Mouse (Mus musculus): ENCODE measurements at regions not wholly inside any gene's neighbourhood (a gene's known extent, or its start where the extent isn't known, plus 50 kb on each side); places are given as distances from the start of the nearest gene placed in this dataset.

DNA sequence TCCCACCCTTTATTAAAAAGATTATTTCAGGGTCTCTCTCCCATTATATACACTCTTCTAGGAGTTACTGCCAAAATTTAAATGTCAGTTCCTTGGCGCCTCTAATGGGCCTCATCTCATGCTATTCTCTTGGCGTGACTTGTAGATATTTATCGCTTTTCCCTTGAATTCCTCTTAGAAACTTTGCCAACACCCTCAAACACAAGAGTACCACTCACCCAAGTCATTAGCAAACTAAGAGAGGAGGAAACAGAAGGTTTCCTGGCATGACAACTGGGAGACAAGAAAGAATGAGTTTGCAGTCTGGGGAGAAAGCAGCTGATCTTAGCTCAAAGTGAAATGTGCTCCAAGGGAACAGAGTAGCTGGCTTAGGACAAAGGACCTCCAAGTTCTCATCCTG, 236.8 kb downstream of the Ipo11 start:
- no peak for TF ChIP-seq HCFC1 (IDR thresholded peaks at IDR 0.05; ENCODE audit: borderline replicate concordance, insufficient read depth, low read length)
- no peak for TF ChIP-seq CHD2 (IDR thresholded peaks at IDR 0.05; ENCODE audit: low read depth, low read length)
- no peak for TF ChIP-seq MAFK (IDR thresholded peaks at IDR 0.05; ENCODE audit: insufficient read depth, low read depth, low read length)
- H3K9ac ChIP-seq (ENCODE audit: insufficient read depth, low read depth, low read length, poor library complexity, severe bottlenecking) = no peak overlapping the region
- H3K27ac ChIP-seq (ENCODE audit: insufficient read depth, low read depth, low read length, poor library complexity, severe bottlenecking) = no peak overlapping the region
- no peak overlapping the region for H3K4me3 ChIP-seq (ENCODE audit: insufficient read depth in 1 of 2, low read depth in 1 of 2, low read length in 2 of 2, poor library complexity in 1 of 2, severe bottlenecking in 1 of 2)
- no peaks in the 10 kb centered on the region for H3K9me3 ChIP-seq (ENCODE audit: control insufficient read depth, insufficient read depth, low read depth, low read length)
- H3K36me3 ChIP-seq (ENCODE audit: control insufficient read depth, insufficient read depth, low read length, poor library complexity, severe bottlenecking) = no peaks in the 10 kb centered on the region
- DNase-seq (ENCODE audit: low read depth, low spot score) = no peak
- in situ Hi-C loops (cut with MboI; ENCODE audit: low sequenced_read_pairs in 2 of 2, unreplicated experiment in 2 of 2) = loop anchor here in 1 of 2 experiments (25.0 kb wide), 1 partner anchor 1263 kb away; the partner anchor contains the start of gene Htr1a
- H3K4me1 ChIP-seq (ENCODE audit: control insufficient read depth in 2 of 2, insufficient read depth in 2 of 2, low read length in 2 of 2, poor library complexity in 1 of 2) = no peaks in the 10 kb centered on the region; a peak in 1 of 4 replicates

DNA sequence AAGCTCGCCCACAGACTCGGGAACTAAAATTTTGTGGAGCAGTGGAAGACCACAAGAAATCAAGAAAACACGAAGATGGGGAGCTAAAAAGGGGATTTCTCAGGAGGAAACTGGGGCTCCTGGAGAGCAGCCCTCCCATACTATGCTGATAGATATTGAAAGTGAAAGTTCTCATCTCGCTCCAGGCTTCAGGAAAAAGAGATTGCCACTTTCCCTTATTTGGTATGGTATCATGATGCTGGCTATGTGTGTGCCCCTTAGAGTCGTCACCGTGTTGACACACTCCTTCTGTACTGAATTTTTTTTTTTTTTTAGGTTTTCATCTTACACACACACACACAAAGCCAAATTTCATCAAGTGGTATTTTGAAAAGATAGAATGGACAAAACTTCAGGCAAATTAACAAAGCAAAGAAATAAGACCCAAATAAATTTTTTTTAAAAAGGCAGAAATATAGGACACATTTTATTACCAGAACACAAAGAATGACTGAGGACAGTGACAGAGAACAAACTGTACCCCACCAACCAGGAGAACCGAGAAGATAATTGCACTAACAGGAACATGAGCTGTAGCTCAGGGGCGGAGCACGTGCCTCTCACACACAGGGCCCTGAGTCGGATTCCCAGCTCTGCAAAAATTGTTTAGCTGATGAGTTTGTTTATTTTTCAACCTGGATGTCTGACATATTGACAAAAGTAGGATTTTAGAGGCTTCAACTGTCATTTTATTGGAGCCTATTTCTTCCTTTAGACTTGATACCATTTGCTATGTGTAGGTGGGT, 244.8 kb downstream of the Ipo11 start:
- no peaks in the 10 kb centered on the region for H3K36me3 ChIP-seq (ENCODE audit: control insufficient read depth, insufficient read depth, low read length, poor library complexity, severe bottlenecking)
- no peak overlapping the region for H3K27ac ChIP-seq (ENCODE audit: insufficient read depth, low read depth, low read length, poor library complexity, severe bottlenecking)
- H3K4me3 ChIP-seq (ENCODE audit: insufficient read depth in 1 of 2, low read depth in 1 of 2, low read length in 2 of 2, poor library complexity in 1 of 2, severe bottlenecking in 1 of 2) = no peak overlapping the region
- in situ Hi-C loops (cut with MboI; ENCODE audit: low sequenced_read_pairs in 2 of 2, unreplicated experiment in 2 of 2) = no loop called here
- TF ChIP-seq HCFC1 (IDR thresholded peaks at IDR 0.05; ENCODE audit: borderline replicate concordance, insufficient read depth, low read length) = no peak
- TF ChIP-seq MAFK (IDR thresholded peaks at IDR 0.05; ENCODE audit: insufficient read depth, low read depth, low read length) = no peak
- TF ChIP-seq ZC3H11A (IDR thresholded peaks at IDR 0.05; ENCODE audit: borderline replicate concordance, low read depth, low read length) = no peak
- TF ChIP-seq ZNF384 (IDR thresholded peaks at IDR 0.05; ENCODE audit: low read depth, low read length) = no peak
- no peak for TF ChIP-seq CHD2 (IDR thresholded peaks at IDR 0.05; ENCODE audit: low read depth, low read length)
- H3K9ac ChIP-seq (ENCODE audit: insufficient read depth, low read depth, low read length, poor library complexity, severe bottlenecking) = no peak overlapping the region
- H3K4me1 ChIP-seq (ENCODE audit: control insufficient read depth in 2 of 2, insufficient read depth in 2 of 2, low read length in 2 of 2, poor library complexity in 1 of 2) = no peaks in the 10 kb centered on the region
- no peak for DNase-seq (ENCODE audit: low read depth, low spot score)
- H3K9me3 ChIP-seq (ENCODE audit: control insufficient read depth, insufficient read depth, low read depth, low read length) = no peaks in the 10 kb centered on the region

DNA sequence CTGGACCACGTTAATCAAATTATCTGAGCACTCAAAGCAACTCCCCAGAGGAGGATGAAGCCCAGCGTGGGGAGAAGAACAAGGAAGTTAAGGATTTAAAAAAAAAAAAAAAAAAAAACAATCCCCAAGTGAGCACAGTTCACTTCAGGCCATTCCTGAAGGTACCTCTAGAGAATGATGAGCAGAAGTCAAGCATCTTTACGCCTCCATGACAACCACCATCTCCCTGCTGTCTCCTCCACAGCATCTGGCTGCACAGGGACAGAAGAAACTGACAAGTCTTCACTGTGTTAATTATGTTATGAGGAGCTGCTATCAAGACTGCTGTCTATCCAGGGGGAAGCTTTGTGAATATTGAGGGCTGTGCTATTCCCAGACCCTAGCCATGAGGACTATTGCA, 246.6 kb downstream of the Ipo11 start:
- H3K4me1 ChIP-seq (ENCODE audit: control insufficient read depth in 2 of 2, insufficient read depth in 2 of 2, low read length in 2 of 2, poor library complexity in 1 of 2) = no peaks in the 10 kb centered on the region
- no peak overlapping the region for H3K9ac ChIP-seq (ENCODE audit: insufficient read depth, low read depth, low read length, poor library complexity, severe bottlenecking)
- H3K4me3 ChIP-seq (ENCODE audit: insufficient read depth in 1 of 2, low read depth in 1 of 2, low read length in 2 of 2, poor library complexity in 1 of 2, severe bottlenecking in 1 of 2) = no peak overlapping the region
- in situ Hi-C loops (cut with MboI; ENCODE audit: low sequenced_read_pairs in 2 of 2, unreplicated experiment in 2 of 2) = no loop called here
- no peaks in the 10 kb centered on the region for H3K9me3 ChIP-seq (ENCODE audit: control insufficient read depth, insufficient read depth, low read depth, low read length)
- no peak overlapping the region for H3K27ac ChIP-seq (ENCODE audit: insufficient read depth, low read depth, low read length, poor library complexity, severe bottlenecking)
- H3K36me3 ChIP-seq (ENCODE audit: control insufficient read depth, insufficient read depth, low read length, poor library complexity, severe bottlenecking) = no peaks in the 10 kb centered on the region
- no peak for DNase-seq (ENCODE audit: low read depth, low spot score)
- no peak for TF ChIP-seq MAFK (IDR thresholded peaks at IDR 0.05; ENCODE audit: insufficient read depth, low read depth, low read length)

DNA sequence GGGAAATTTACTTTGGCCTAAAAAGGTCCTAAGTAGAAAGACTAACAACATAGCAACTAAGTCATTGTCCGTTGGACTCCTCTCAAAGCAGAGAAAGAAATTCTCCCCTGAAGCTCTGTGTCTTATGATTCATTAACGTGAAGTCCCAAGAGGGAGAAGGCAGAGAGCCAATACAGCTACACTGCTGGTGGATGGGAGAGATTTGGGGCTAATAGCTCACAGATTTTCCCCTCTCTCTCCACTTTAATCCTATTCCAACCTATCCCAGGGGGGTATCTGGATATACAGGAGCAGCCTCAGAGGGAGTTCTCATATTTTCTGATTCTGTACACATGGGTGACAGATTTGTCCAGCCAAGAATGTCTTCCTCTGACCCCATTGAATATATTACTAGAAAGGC, 247.1 kb downstream of the Ipo11 start:
- Histone ChIP-seq H3K36me3 (ENCODE audit: control insufficient read depth, insufficient read depth, low read length, poor library complexity, severe bottlenecking) (no peaks in the 10 kb centered on the region), H3K9me3 (ENCODE audit: control insufficient read depth, insufficient read depth, low read depth, low read length) (no peaks in the 10 kb centered on the region), H3K9ac (ENCODE audit: insufficient read depth, low read depth, low read length, poor library complexity, severe bottlenecking) (no peak overlapping the region), H3K4me1 (ENCODE audit: control insufficient read depth in 2 of 2, insufficient read depth in 2 of 2, low read length in 2 of 2, poor library complexity in 1 of 2) (no peaks in the 10 kb centered on the region), H3K4me3 (ENCODE audit: insufficient read depth in 1 of 2, low read depth in 1 of 2, low read length in 2 of 2, poor library complexity in 1 of 2, severe bottlenecking in 1 of 2) (no peak overlapping the region), H3K27ac (ENCODE audit: insufficient read depth, low read depth, low read length, poor library complexity, severe bottlenecking) (no peak overlapping the region)
- TF ChIP-seq ZC3H11A (IDR thresholded peaks at IDR 0.05; ENCODE audit: borderline replicate concordance, low read depth, low read length) = no peak
- TF ChIP-seq HCFC1 (IDR thresholded peaks at IDR 0.05; ENCODE audit: borderline replicate concordance, insufficient read depth, low read length) = no peak
- no peak for TF ChIP-seq ZNF384 (IDR thresholded peaks at IDR 0.05; ENCODE audit: low read depth, low read length)
- no peak for TF ChIP-seq MAFK (IDR thresholded peaks at IDR 0.05; ENCODE audit: insufficient read depth, low read depth, low read length)
- no peak for TF ChIP-seq CHD2 (IDR thresholded peaks at IDR 0.05; ENCODE audit: low read depth, low read length)
- no peak for DNase-seq (ENCODE audit: low read depth, low spot score)
- in situ Hi-C loops (cut with MboI; ENCODE audit: low sequenced_read_pairs in 2 of 2, unreplicated experiment in 2 of 2) = no loop called here

DNA sequence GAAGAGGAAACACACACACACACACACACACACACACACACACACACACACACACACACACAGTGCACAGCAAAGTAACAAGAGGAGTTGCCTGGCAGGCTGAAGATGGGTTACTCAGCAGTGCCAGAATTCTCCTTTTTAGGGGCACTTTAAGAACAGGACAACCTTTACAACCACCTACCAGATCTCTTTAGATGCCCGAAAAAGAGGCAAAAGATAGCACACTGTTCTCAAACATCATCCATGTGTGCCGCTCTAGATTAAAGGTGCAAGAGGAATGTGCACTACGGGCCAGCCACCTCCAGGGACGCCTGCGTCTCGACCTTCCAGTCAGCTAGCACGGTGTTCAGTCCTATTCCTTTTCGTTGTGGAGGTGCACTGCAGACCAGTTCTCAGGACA, 247.7 kb downstream of the Ipo11 start:
- no peaks in the 10 kb centered on the region for H3K36me3 ChIP-seq (ENCODE audit: control insufficient read depth, insufficient read depth, low read length, poor library complexity, severe bottlenecking)
- TF ChIP-seq CHD2 (IDR thresholded peaks at IDR 0.05; ENCODE audit: low read depth, low read length) (no peak), ZC3H11A (IDR thresholded peaks at IDR 0.05; ENCODE audit: borderline replicate concordance, low read depth, low read length) (no peak), ZNF384 (IDR thresholded peaks at IDR 0.05; ENCODE audit: low read depth, low read length) (no peak), HCFC1 (IDR thresholded peaks at IDR 0.05; ENCODE audit: borderline replicate concordance, insufficient read depth, low read length) (no peak), MAFK (IDR thresholded peaks at IDR 0.05; ENCODE audit: insufficient read depth, low read depth, low read length) (no peak)
- H3K9ac ChIP-seq (ENCODE audit: insufficient read depth, low read depth, low read length, poor library complexity, severe bottlenecking) = no peak overlapping the region
- no peak overlapping the region for H3K4me3 ChIP-seq (ENCODE audit: insufficient read depth in 1 of 2, low read depth in 1 of 2, low read length in 2 of 2, poor library complexity in 1 of 2, severe bottlenecking in 1 of 2)
- no peak for DNase-seq (ENCODE audit: low read depth, low spot score)
- no peaks in the 10 kb centered on the region for H3K9me3 ChIP-seq (ENCODE audit: control insufficient read depth, insufficient read depth, low read depth, low read length)
- H3K4me1 ChIP-seq (ENCODE audit: control insufficient read depth in 2 of 2, insufficient read depth in 2 of 2, low read length in 2 of 2, poor library complexity in 1 of 2) = no peaks in the 10 kb centered on the region
- no peak overlapping the region for H3K27ac ChIP-seq (ENCODE audit: insufficient read depth, low read depth, low read length, poor library complexity, severe bottlenecking)
- in situ Hi-C loops (cut with MboI; ENCODE audit: low sequenced_read_pairs in 2 of 2, unreplicated experiment in 2 of 2) = no loop called here

Data from ES-E14 (cell line).